Mouse (Mus musculus): ENCODE measurements around the gene Acer1. TPM values are rescaled to one million over a fixed set of nuclear protein-coding genes. Genes with fewer than 3 reads are reported as not detected.

Acer1 gene
- polyA plus RNA-seq, 1 experiment from 2014 or later, result not detected

GRCm38 (mm10) chr17:56950915-56951314 lies 31.0 kb downstream of the Acer1 start:
- Histone ChIP-seq H3K4me2 (replicated peaks; ENCODE audit: low read depth, low read length) (no peak overlapping the region), H3K4me1 (ENCODE audit: control insufficient read depth, insufficient read depth, low read length) (no peaks in the 10 kb centered on the region), H3K9me3 (ENCODE audit: control insufficient read depth, low read depth, low read length) (no peaks in the 10 kb centered on the region), H3K27ac (ENCODE audit: low read length) (no peak overlapping the region), H3K9ac (replicated peaks; ENCODE audit: low read depth, low read length) (no peak overlapping the region), H3K4me3 (ENCODE audit: low read depth, low read length) (no peak overlapping the region), H3K27me3 (ENCODE audit: control insufficient read depth, insufficient read depth, low read length) (no peaks in the 10 kb centered on the region), H3K36me3 (ENCODE audit: control insufficient read depth, insufficient read depth, low read length) (no peaks in the 10 kb centered on the region)
- ATAC-seq (ENCODE audit: insufficient number of reproducible peaks, insufficient read depth, low FRiP score, low read depth), result no peak
- 19% methylated on average over 3 of the region's 3 CpGs for WGBS

- Histone ChIP-seq H3K4me2 (replicated peaks; ENCODE audit: low read depth, low read length) (no peak overlapping the region), H3K27ac (ENCODE audit: low read length) (no peak overlapping the region), H3K4me1 (ENCODE audit: control insufficient read depth, insufficient read depth, low read length) (peaks cover 8% of the 10 kb centered on the region; the same call in 1 of the 2 replicates), H3K27me3 (ENCODE audit: control insufficient read depth, insufficient read depth, low read length) (no peaks in the 10 kb centered on the region), H3K36me3 (ENCODE audit: control insufficient read depth, insufficient read depth, low read length) (no peaks in the 10 kb centered on the region), H3K4me3 (ENCODE audit: low read depth, low read length) (no peak overlapping the region), H3K9ac (replicated peaks; ENCODE audit: low read depth, low read length) (no peak overlapping the region), H3K9me3 (ENCODE audit: control insufficient read depth, low read depth, low read length) (no peaks in the 10 kb centered on the region)
- 82% methylated on average over 4 of the region's 4 CpGs for WGBS
- no peak for ATAC-seq (ENCODE audit: insufficient number of reproducible peaks, insufficient read depth, low FRiP score, low read depth)
Measured at GRCm38 (mm10) chr17:56938751-56939150, 43.2 kb downstream of the Acer1 start.

- 87% methylated on average over 7 of the region's 7 CpGs for WGBS
- Histone ChIP-seq H3K27ac (ENCODE audit: low read length) (no peak overlapping the region), H3K36me3 (ENCODE audit: control insufficient read depth, insufficient read depth, low read length) (no peaks in the 10 kb centered on the region)
Measured at GRCm38 (mm10) chr17:56936731-56937130, 45.2 kb downstream of the Acer1 start.

GRCm38 (mm10) chr17:56935363-56936131 lies 46.4 kb downstream of the Acer1 start, which contains the start of gene Mllt1:
TSS of gene Mllt1 (minus strand) at chr17:56935415.
- peaks cover 11% of the 10 kb centered on the region; the same call in 1 of the 2 replicates for H3K4me1 ChIP-seq (ENCODE audit: control insufficient read depth, insufficient read depth, low read length)
- WGBS, result 3% methylated on average over 69 of the region's 76 CpGs
- no peaks in the 10 kb centered on the region for H3K9me3 ChIP-seq (ENCODE audit: control insufficient read depth, low read depth, low read length)
- H3K27me3 ChIP-seq (ENCODE audit: control insufficient read depth, insufficient read depth, low read length), result no peaks in the 10 kb centered on the region
- peak within 1 kb of the TSS; percentile 92 for H3K9ac ChIP-seq (replicated peaks; ENCODE audit: low read depth, low read length)
- peak within 1 kb of the TSS; percentile 94 for H3K4me3 ChIP-seq (ENCODE audit: low read depth, low read length)
- no peaks in the 10 kb centered on the region for H3K36me3 ChIP-seq (ENCODE audit: control insufficient read depth, insufficient read depth, low read length)
- H3K27ac ChIP-seq (ENCODE audit: low read length), result peak within 1 kb of the TSS; percentile 52; the same call in 1 of the 2 replicates
- peak; percentile 97 for ATAC-seq (ENCODE audit: insufficient number of reproducible peaks, insufficient read depth, low FRiP score, low read depth)
- peak within 1 kb of the TSS; percentile 83 for H3K4me2 ChIP-seq (replicated peaks; ENCODE audit: low read depth, low read length)

More at GRCm38 (mm10) chr17:56936731-56937130, 45.2 kb downstream of the Acer1 start:
- Histone ChIP-seq H3K9me3 (ENCODE audit: control insufficient read depth, low read depth, low read length) (no peaks in the 10 kb centered on the region), H3K4me2 (replicated peaks; ENCODE audit: low read depth, low read length) (no peak overlapping the region), H3K9ac (replicated peaks; ENCODE audit: low read depth, low read length) (no peak overlapping the region), H3K4me1 (ENCODE audit: control insufficient read depth, insufficient read depth, low read length) (peaks cover 11% of the 10 kb centered on the region; the same call in 1 of the 2 replicates), H3K4me3 (ENCODE audit: low read depth, low read length) (no peak overlapping the region), H3K27me3 (ENCODE audit: control insufficient read depth, insufficient read depth, low read length) (no peaks in the 10 kb centered on the region)
- no peak for ATAC-seq (ENCODE audit: insufficient number of reproducible peaks, insufficient read depth, low FRiP score, low read depth)

GRCm38 (mm10) chr17:56934545-56935330 lies 47.2 kb downstream of the Acer1 start:
- Histone ChIP-seq H3K9me3 (ENCODE audit: control insufficient read depth, low read depth, low read length) (no peaks in the 10 kb centered on the region), H3K4me3 (ENCODE audit: low read depth, low read length) (peak overlapping the region; percentile 94), H3K27me3 (ENCODE audit: control insufficient read depth, insufficient read depth, low read length) (no peaks in the 10 kb centered on the region), H3K27ac (ENCODE audit: low read length) (peak overlapping the region; percentile 52; the same call in 1 of the 2 replicates), H3K36me3 (ENCODE audit: control insufficient read depth, insufficient read depth, low read length) (no peaks in the 10 kb centered on the region), H3K4me1 (ENCODE audit: control insufficient read depth, insufficient read depth, low read length) (peaks cover 11% of the 10 kb centered on the region; the same call in 1 of the 2 replicates), H3K4me2 (replicated peaks; ENCODE audit: low read depth, low read length) (peak overlapping the region; percentile 83), H3K9ac (replicated peaks; ENCODE audit: low read depth, low read length) (peak overlapping the region; percentile 92)
- peak; percentile 34 for ATAC-seq (ENCODE audit: insufficient number of reproducible peaks, insufficient read depth, low FRiP score, low read depth)
- under 1% methylated on average over 39 of the region's 45 CpGs for WGBS

- H3K4me3 ChIP-seq (ENCODE audit: low read depth, low read length), result no peak overlapping the region
- H3K9ac ChIP-seq (replicated peaks; ENCODE audit: low read depth, low read length), result no peak overlapping the region
- H3K27me3 ChIP-seq (ENCODE audit: control insufficient read depth, insufficient read depth, low read length), result no peaks in the 10 kb centered on the region
- no peaks in the 10 kb centered on the region for H3K9me3 ChIP-seq (ENCODE audit: control insufficient read depth, low read depth, low read length)
- no peak overlapping the region for H3K27ac ChIP-seq (ENCODE audit: low read length)
- no peak for ATAC-seq (ENCODE audit: insufficient number of reproducible peaks, insufficient read depth, low FRiP score, low read depth)
- WGBS, result 91% methylated on average over 2 of the region's 2 CpGs
- H3K4me2 ChIP-seq (replicated peaks; ENCODE audit: low read depth, low read length), result 0 out of 2 replicates have a peak overlapping the region, but pooled peaks have one; percentile 83
- peaks cover 11% of the 10 kb centered on the region; the same call in 1 of the 2 replicates for H3K4me1 ChIP-seq (ENCODE audit: control insufficient read depth, insufficient read depth, low read length)
- H3K36me3 ChIP-seq (ENCODE audit: control insufficient read depth, insufficient read depth, low read length), result no peaks in the 10 kb centered on the region
Measured at GRCm38 (mm10) chr17:56933395-56933794, 48.5 kb downstream of the Acer1 start.

- ATAC-seq (ENCODE audit: insufficient number of reproducible peaks, insufficient read depth, low FRiP score, low read depth), result no peak
- Histone ChIP-seq H3K4me2 (replicated peaks; ENCODE audit: low read depth, low read length) (no peak overlapping the region), H3K36me3 (ENCODE audit: control insufficient read depth, insufficient read depth, low read length) (peaks cover 14% of the 10 kb centered on the region), H3K27ac (ENCODE audit: low read length) (no peak overlapping the region), H3K9ac (replicated peaks; ENCODE audit: low read depth, low read length) (no peak overlapping the region), H3K9me3 (ENCODE audit: control insufficient read depth, low read depth, low read length) (no peaks in the 10 kb centered on the region), H3K27me3 (ENCODE audit: control insufficient read depth, insufficient read depth, low read length) (no peaks in the 10 kb centered on the region), H3K4me3 (ENCODE audit: low read depth, low read length) (no peak overlapping the region), H3K4me1 (ENCODE audit: control insufficient read depth, insufficient read depth, low read length) (peaks cover 11% of the 10 kb centered on the region; the same call in 1 of the 2 replicates)
- WGBS, result 84% methylated on average over 8 of the region's 8 CpGs
Measured at GRCm38 (mm10) chr17:56930026-56930425, 51.9 kb downstream of the Acer1 start.

- ATAC-seq (ENCODE audit: insufficient number of reproducible peaks, insufficient read depth, low FRiP score, low read depth), result no peak
- Histone ChIP-seq H3K4me2 (replicated peaks; ENCODE audit: low read depth, low read length) (no peak overlapping the region), H3K4me1 (ENCODE audit: control insufficient read depth, insufficient read depth, low read length) (peaks cover 11% of the 10 kb centered on the region; the same call in 1 of the 2 replicates), H3K9me3 (ENCODE audit: control insufficient read depth, low read depth, low read length) (no peaks in the 10 kb centered on the region), H3K27me3 (ENCODE audit: control insufficient read depth, insufficient read depth, low read length) (no peaks in the 10 kb centered on the region), H3K27ac (ENCODE audit: low read length) (no peak overlapping the region), H3K4me3 (ENCODE audit: low read depth, low read length) (no peak overlapping the region), H3K36me3 (ENCODE audit: control insufficient read depth, insufficient read depth, low read length) (peaks cover 15% of the 10 kb centered on the region), H3K9ac (replicated peaks; ENCODE audit: low read depth, low read length) (no peak overlapping the region)
- 83% methylated on average over 1 of the region's 1 CpGs for WGBS
Measured at GRCm38 (mm10) chr17:56929530-56929929, 52.4 kb downstream of the Acer1 start.
